Mouse (Mus musculus): Measurements from ENCODE around the gene Cfap57.
"Not testable (repeated sequence)": the region's sequence is repeated elsewhere in the genome, so short reads cannot be mapped to it uniquely, and the experiment has no call there.

Gene Cfap57

GRCm38 (mm10) chr4:118553039-118553649 lies 67.4 kb downstream of the Cfap57 start:
- DNase-seq = no peak

DNA sequence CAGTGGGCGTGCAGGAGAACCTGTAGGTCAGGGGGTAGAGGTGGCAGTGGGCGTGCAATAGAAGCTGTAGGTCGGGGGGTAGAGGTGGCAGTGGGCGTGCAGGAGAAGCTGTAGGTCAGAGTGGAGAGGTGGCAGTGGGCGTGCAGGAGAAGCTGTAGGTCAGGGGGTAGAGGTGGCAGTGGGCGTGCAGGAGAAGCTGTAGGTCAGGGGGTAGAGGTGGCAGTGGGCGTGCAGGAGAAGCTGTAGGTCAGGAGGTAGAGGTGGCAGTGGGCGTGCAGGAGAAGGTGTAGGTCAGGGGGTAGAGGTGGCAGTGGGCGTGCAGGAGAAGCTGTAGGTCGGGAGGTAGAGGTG lies 72.5 kb downstream of the Cfap57 start:
- DNase-seq = not testable (repeated sequence)

- peak; percentile 98 for DNase-seq
Observed at GRCm38 (mm10) chr4:118547424-118548129, 73.0 kb downstream of the Cfap57 start.

GRCm38 (mm10) chr4:118544441-118545127 lies 76.0 kb downstream of the Cfap57 start:
- no peak for DNase-seq

GRCm38 (mm10) chr4:118543592-118544260 lies 76.9 kb downstream of the Cfap57 start, which contains the start of gene Tmem125:
TSS of gene Tmem125 (minus strand) at chr4:118544044.
- peak; percentile 93 for DNase-seq

GRCm38 (mm10) chr4:118543158-118543530 lies 77.4 kb downstream of the Cfap57 start:
- DNase-seq = no peak

- DNase-seq = no peak
Observed at GRCm38 (mm10) chr4:118542510-118543157, 77.9 kb downstream of the Cfap57 start.

DNA sequence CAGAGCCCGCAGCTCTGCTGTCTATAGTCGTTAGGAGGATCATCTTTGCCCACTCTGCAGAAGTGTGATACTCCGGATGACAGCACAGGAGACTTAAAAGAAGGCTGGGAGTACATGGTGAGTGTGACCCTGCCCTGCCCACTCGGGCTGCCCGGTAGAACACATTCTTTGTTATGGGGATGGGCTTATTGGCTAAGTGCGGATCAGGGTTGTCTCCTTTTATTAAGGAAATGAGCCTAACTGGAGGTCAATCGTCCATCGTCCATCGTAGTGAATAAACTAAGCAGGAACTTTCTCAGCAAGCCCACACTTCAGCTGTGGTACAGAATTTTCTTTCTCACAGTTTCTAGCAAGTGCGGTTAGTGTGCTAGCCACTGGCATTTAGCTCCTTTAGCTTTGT lies 80.7 kb downstream of the Cfap57 start:
- DNase-seq = no peak

DNA sequence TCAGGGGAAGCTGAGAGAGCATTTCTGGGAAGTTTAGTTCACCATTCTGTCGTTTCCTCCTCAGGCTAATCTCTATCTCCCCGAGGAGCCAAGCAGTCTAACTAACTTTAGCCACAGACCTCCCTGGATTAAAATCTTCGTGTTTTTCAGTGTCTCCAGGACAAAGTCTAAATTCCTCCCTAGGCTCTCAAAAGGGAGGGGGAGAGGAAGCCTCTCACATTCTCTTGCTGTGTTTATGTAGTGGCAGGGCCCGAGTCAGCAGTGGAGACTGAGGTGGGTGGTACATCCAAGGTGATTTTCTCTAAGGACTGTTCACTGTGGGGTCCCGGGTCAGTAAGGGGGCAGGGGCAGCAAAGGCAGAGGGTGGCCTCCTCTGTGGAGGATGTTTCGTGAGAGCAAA lies 82.8 kb downstream of the Cfap57 start:
- DNase-seq = no peak

DNA sequence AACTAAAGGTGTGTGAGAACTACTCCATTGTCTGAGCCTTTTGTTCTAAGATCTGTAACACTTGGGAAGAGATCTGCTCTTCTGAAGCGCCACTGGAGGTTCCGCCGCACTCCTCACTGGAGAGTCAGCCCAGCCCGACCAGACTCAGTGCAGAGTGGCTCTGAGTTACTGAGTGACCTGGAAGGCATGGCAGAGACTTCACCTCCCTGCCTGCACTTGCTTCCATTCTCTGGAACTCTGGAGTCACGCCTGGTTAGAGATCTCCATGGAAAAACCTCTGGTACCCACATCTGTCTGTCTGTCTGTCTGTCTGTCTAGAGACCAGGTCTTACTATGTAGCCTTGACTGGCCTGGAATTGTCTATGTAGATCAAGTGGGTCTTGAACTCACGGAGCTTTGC lies 85.0 kb downstream of the Cfap57 start:
- no peak for DNase-seq

DNA sequence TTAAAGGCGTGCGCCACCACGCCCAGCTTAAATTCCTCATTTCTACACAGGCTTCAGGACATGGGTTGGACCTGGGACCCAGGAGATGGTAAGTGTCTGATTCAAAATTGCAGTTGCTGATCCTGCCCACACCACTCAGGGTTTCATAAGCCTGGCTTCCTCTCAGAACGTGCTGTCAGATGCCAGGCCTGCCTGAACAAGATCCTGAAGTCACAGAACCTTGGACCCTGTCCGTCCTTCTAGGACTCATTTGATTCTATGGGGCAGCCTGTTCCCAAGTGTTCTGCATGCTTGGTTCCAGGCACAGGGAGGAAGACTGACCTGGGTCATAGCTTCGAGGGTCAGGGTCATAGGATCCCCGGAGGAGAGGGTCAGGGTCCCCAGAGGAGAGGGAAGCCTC lies 87.0 kb downstream of the Cfap57 start:
- no peak for DNase-seq

GRCm38 (mm10) chr4:118533156-118533555 lies 87.4 kb downstream of the Cfap57 start:
- no peak for DNase-seq

- DNase-seq = peak; percentile 59
Observed at GRCm38 (mm10) chr4:118532663-118533062, 87.9 kb downstream of the Cfap57 start.

DNA sequence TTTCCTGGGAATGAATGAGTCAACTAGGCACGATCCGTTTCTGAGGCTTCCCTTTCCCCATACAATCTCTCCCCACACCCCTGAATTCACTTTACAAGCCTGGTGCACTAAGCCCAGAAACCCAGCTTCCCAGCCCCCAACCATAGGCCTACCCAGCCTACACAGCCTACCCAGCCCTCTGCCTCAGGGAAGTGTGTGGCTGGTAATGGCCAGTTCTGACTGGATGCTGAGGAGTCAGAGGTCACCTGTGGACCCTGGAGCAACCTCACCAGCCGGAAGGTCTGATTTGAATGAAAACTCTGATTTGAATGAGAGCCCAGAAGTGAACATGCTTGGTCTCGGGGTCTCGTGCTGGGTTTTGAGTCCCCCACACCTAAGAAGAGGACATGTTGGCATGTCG lies 92.9 kb downstream of the Cfap57 start:
- DNase-seq = no peak

GRCm38 (mm10) chr4:118527335-118527681 lies 93.3 kb downstream of the Cfap57 start:
- no peak for DNase-seq

- DNase-seq = no peak
Observed at GRCm38 (mm10) chr4:118526408-118527334, 93.9 kb downstream of the Cfap57 start, which contains the start of gene 2610528J11Rik. TSS of gene 2610528J11Rik (plus strand) at chr4:118526999.

DNA sequence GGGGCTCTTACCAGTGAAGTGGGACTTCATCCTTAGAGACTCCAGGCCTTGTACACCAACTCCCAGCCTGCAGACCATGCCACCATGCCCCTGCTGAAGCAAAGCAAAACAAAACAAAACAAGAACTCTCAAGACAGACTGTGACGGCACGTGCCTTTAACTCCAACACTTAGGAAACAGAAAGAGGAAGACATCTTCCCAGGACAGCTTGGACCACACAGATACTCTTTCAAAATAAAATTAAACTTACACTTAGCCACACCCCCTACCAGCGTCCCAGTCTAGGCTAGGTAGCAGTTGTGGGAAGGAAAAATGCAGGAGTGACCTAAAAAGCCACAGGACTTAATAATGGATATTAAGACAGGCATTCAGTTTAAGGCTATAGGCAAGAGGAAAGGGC lies 94.8 kb downstream of the Cfap57 start:
- DNase-seq = no peak

GRCm38 (mm10) chr4:118523976-118524375 lies 96.6 kb downstream of the Cfap57 start:
- no peak for DNase-seq

GRCm38 (mm10) chr4:118522248-118522647 lies 98.3 kb downstream of the Cfap57 start:
- no peak for DNase-seq

DNA sequence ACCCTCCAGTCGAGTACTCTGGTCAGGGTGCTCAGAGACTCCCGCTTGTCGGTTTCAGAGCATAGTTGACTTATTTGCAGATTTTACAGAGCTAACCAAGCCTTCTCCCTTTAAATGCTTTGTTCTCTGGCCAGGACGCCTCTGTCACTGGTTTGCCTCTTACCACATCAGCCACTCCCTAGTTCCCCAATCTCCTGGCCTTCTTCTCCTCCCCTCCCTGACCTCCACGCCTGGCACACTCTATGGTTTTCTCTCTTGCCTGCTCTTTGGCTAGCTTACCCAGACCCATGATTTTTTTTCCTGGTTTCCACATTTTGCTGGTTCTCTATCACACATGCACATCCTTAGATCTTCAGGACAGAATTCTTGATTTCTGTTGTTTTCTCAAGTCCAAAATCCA lies 102.4 kb downstream of the Cfap57 start:
- DNase-seq = no peak

DNA sequence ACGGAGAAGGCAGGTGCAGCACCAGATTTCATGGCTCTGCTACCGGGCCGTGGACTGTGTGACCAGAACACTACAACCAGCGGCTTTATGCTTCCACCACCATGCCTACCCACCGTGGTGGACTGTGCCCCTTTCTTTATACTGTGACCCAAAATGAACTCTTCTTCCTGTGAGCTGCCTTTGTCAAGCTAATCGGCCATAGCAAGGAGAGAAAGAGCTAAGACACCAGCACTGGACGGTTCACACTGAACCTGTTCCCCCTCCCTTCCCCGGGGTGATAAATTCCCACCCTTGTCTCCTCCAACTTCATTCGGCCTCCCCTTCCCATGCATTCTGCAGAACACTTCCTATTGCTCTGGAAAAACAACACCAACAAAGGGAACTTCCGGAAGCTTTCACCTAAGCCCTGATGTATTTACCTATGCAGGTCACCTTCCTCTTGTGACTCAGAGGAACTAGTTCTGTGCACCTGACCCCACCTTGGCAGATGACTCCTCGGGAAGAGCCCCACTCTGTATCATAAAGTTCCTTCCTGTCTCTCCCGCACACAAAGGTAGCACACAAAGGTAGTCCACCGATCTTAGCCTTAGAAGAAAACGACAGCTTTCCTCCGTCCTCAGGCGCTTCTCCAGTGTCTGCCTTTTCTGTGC lies 103.0 kb downstream of the Cfap57 start:
- no peak for DNase-seq
